Mouse (Mus musculus) E14TG2a.4 (cell line): ENCODE results near the gene Rpn2.

Source experiments
- H3K27me3 ChIP-seq: 2 replicates; pipeline ENCODE4 v1.6.1; 2014; ENCODE audit warnings: low read length, control low read depth; ENCODE audit not compliant: insufficient read depth
- H3K36me3 ChIP-seq: 2 replicates; pipeline ENCODE4 v1.6.1; 2014; ENCODE audit warnings: low read length, control low read depth; ENCODE audit not compliant: insufficient read depth
- H3K4me1 ChIP-seq: replicated peaks from 2 replicates; pipeline ENCODE4 v1.6.1; 2014; ENCODE audit warnings: low read depth, low read length, control low read depth
- H3K4me3 ChIP-seq: replicated peaks from 2 replicates; pipeline ENCODE4 v1.5.1; 2014; ENCODE audit warnings: mild to moderate bottlenecking, low read length
- H3K9me3 ChIP-seq: 2 replicates; pipeline ENCODE4 v1.6.1; 2014; ENCODE audit warnings: low read length, control low read depth
- CTCF ChIP-seq: conservative IDR thresholded peaks from 2 replicates; pipeline ENCODE4 v1.5.1; 2014; ENCODE audit warnings: low read length
- NANOG ChIP-seq: IDR thresholded peaks from 2 replicates; pipeline ENCODE4 v1.6.1; 2014; ENCODE audit warnings: borderline replicate concordance, low read length, mixed read lengths
- POU5F1 ChIP-seq: IDR thresholded peaks from 2 replicates; pipeline ENCODE4 v1.6.1; 2014; ENCODE audit warnings: low read length, borderline replicate concordance

Rpn2 gene

GRCm38 (mm10) chr2:157303096-157303495 is 24.3 kb downstream of the Rpn2 start:
- Histone ChIP-seq H3K9me3 (no peaks in the 10 kb centered on the region), H3K4me1 (0 out of 2 replicates have a peak, but pooled peaks cover 4% of the 10 kb centered on the region), H3K36me3 (peaks cover 99% of the 10 kb centered on the region), H3K4me3 (no peak overlapping the region), H3K27me3 (no peaks in the 10 kb centered on the region)
- TF ChIP-seq CTCF (no peak), NANOG (no peak), POU5F1 (no peak)

GRCm38 (mm10) chr2:157306091-157307032 is 27.5 kb downstream of the Rpn2 start:
- H3K9me3 ChIP-seq, result no peaks in the 10 kb centered on the region
- H3K27me3 ChIP-seq, result no peaks in the 10 kb centered on the region
- no peak overlapping the region for H3K4me3 ChIP-seq
- H3K4me1 ChIP-seq, result peaks cover 15% of the 10 kb centered on the region
- TF ChIP-seq NANOG (no peak), CTCF (no peak), POU5F1 (no peak)
- peaks cover 99% of the 10 kb centered on the region for H3K36me3 ChIP-seq

- peaks cover 11% of the 10 kb centered on the region for H3K4me1 ChIP-seq
- H3K4me3 ChIP-seq, result no peak overlapping the region
- peaks cover 99% of the 10 kb centered on the region for H3K36me3 ChIP-seq
- TF ChIP-seq CTCF, result no peak
- TF ChIP-seq POU5F1, result no peak
- TF ChIP-seq NANOG, result no peak
- no peaks in the 10 kb centered on the region for H3K9me3 ChIP-seq
- no peaks in the 10 kb centered on the region for H3K27me3 ChIP-seq
Measured at GRCm38 (mm10) chr2:157307715-157308265, 29.0 kb downstream of the Rpn2 start.

- Histone ChIP-seq H3K9me3 (no peaks in the 10 kb centered on the region), H3K36me3 (peaks cover 99% of the 10 kb centered on the region), H3K27me3 (no peaks in the 10 kb centered on the region), H3K4me3 (no peak overlapping the region), H3K4me1 (peaks cover 11% of the 10 kb centered on the region)
- no peak for TF ChIP-seq POU5F1
- no peak for TF ChIP-seq CTCF
- TF ChIP-seq NANOG, result no peak
Measured at GRCm38 (mm10) chr2:157308273-157308917, 29.6 kb downstream of the Rpn2 start.

GRCm38 (mm10) chr2:157309611-157310010 is 30.8 kb downstream of the Rpn2 start:
- Histone ChIP-seq H3K27me3 (no peaks in the 10 kb centered on the region), H3K36me3 (peaks cover 99% of the 10 kb centered on the region), H3K4me3 (no peak overlapping the region), H3K4me1 (peaks cover 11% of the 10 kb centered on the region), H3K9me3 (no peaks in the 10 kb centered on the region)
- TF ChIP-seq NANOG (no peak), POU5F1 (no peak), CTCF (no peak)

- Histone ChIP-seq H3K9me3 (no peaks in the 10 kb centered on the region), H3K4me1 (peaks cover 20% of the 10 kb centered on the region), H3K4me3 (no peak overlapping the region), H3K36me3 (peaks cover 100% of the 10 kb centered on the region), H3K27me3 (no peaks in the 10 kb centered on the region)
- TF ChIP-seq POU5F1 (no peak), NANOG (no peak), CTCF (no peak)
Measured at GRCm38 (mm10) chr2:157310963-157311637, 32.3 kb downstream of the Rpn2 start.

- no peaks in the 10 kb centered on the region for H3K9me3 ChIP-seq
- H3K36me3 ChIP-seq, result peaks cover 100% of the 10 kb centered on the region
- no peak overlapping the region for H3K4me3 ChIP-seq
- H3K4me1 ChIP-seq, result peaks cover 29% of the 10 kb centered on the region
- H3K27me3 ChIP-seq, result no peaks in the 10 kb centered on the region
- TF ChIP-seq NANOG (no peak), POU5F1 (no peak), CTCF (no peak)
Measured at GRCm38 (mm10) chr2:157313718-157314117, 34.9 kb downstream of the Rpn2 start.

GRCm38 (mm10) chr2:157314310-157314709 is 35.5 kb downstream of the Rpn2 start:
- Histone ChIP-seq H3K4me1 (peaks cover 23% of the 10 kb centered on the region), H3K27me3 (no peaks in the 10 kb centered on the region), H3K9me3 (no peaks in the 10 kb centered on the region), H3K4me3 (no peak overlapping the region), H3K36me3 (peaks cover 100% of the 10 kb centered on the region)
- TF ChIP-seq POU5F1 (no peak), NANOG (no peak), CTCF (no peak)
